Mouse (Mus musculus) C2C12 (cell line): ENCODE measurements at regions not wholly inside any gene's neighbourhood (a gene's known extent, or its start where the extent isn't known, plus 50 kb on each side); places are given as distances from the start of the nearest gene placed in this dataset.

Source experiments
- H3K27me3 ChIP-seq: one replicate; pipeline ENCODE4 v1.6.1; 2011; ENCODE audit not compliant: control insufficient read depth, insufficient read depth, insufficient read length
- H3K36me3 ChIP-seq: one replicate; pipeline ENCODE4 v1.6.1; 2011; ENCODE audit not compliant: control insufficient read depth, insufficient read depth
- H3K4me3 ChIP-seq: one replicate; pipeline ENCODE4 v1.5.1; 2011; ENCODE audit warnings: mild to moderate bottlenecking, control low read depth; ENCODE audit not compliant: poor library complexity, insufficient read depth, severe bottlenecking
- H3K79me2 ChIP-seq: one replicate; pipeline ENCODE4 v1.6.1; 2011; ENCODE audit not compliant: control insufficient read depth, insufficient read depth
- H3K79me3 ChIP-seq: one replicate; pipeline ENCODE4 v1.6.1; 2011; ENCODE audit warnings: low read depth, control low read depth
- H3ac ChIP-seq: one replicate; pipeline ENCODE3; 2011; ENCODE audit warnings: low read depth; ENCODE audit not compliant: control insufficient read depth, insufficient read length
- CEBPB ChIP-seq: IDR thresholded peaks from one replicate; pipeline ENCODE4 v1.6.1; 2011; ENCODE audit warnings: low read depth, mild to moderate bottlenecking, control low read depth, moderate library complexity
- CTCF ChIP-seq: IDR thresholded peaks from one replicate; pipeline ENCODE4 v1.5.1; 2011; ENCODE audit not compliant: control insufficient read depth, insufficient read depth, insufficient read length
- FOSL1 ChIP-seq: IDR thresholded peaks from one replicate; pipeline ENCODE4 v1.8.0; 2011; ENCODE audit warnings: mild to moderate bottlenecking, low read length; ENCODE audit not compliant: poor library complexity, insufficient read depth, severe bottlenecking
- MAX ChIP-seq: IDR thresholded peaks from one replicate; pipeline ENCODE4 v1.6.1; 2011; ENCODE audit warnings: mild to moderate bottlenecking, control low read depth
- MYOD1 ChIP-seq: IDR thresholded peaks from one replicate; pipeline ENCODE4 v1.6.1; 2011; ENCODE audit warnings: low read depth; ENCODE audit not compliant: control insufficient read depth, insufficient read length
- MYOG ChIP-seq: IDR thresholded peaks from one replicate; pipeline ENCODE4 v1.6.1; 2011; ENCODE audit not compliant: control insufficient read depth, insufficient read length; ENCODE audit errors: extremely low read depth
- USF1 ChIP-seq: IDR thresholded peaks from one replicate; pipeline ENCODE4 v1.6.1; 2011; ENCODE audit warnings: low read depth, mild to moderate bottlenecking, control low read depth, moderate library complexity

DNA sequence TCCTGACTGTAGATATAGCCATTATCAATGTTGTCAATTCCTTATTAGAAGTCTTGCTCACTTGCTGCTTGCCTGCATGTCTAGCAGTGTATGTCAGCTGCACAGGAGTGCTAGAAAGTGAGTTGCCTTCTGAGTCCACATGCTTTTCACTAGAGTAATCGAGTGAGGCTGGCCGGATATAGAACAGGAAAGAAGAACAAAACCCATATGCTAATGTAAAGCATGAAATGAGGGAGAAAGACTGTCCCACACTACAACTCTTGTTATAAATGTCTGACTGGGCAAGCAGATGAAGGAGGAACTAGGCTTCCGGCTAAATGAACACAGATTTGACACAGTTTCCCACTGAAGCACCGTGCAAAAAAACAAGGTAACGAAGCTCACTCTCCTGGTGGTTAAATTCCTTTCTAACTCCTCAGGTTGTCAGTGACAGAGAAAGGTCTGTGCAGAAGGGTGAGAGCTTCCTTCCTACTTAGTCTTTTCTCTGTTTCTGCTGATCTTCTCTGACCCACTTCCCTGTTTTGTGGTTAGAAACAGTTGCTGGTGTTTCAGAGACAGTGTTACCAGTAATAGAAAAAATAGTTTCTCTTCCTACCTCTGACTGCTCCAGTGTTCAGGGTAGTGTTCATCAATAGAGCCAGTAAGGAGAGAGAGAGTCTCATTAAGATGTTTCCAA, 399.0 kb downstream of the Atp23 start:
- no peak overlapping the region for H3ac ChIP-seq
- no peaks in the 10 kb centered on the region for H3K36me3 ChIP-seq
- H3K79me3 ChIP-seq, result no peaks in the 10 kb centered on the region
- no peak overlapping the region for H3K4me3 ChIP-seq
- TF ChIP-seq CTCF (no peak), MYOD1 (no peak), CEBPB (no peak), MYOG (no peak), USF1 (no peak), FOSL1 (no peak), MAX (no peak)
- no peaks in the 10 kb centered on the region for H3K79me2 ChIP-seq
- no peaks in the 10 kb centered on the region for H3K27me3 ChIP-seq

GRCm38 (mm10) chr10:126498726-126499125, 402.4 kb downstream of the Atp23 start:
- Histone ChIP-seq H3K36me3 (no peaks in the 10 kb centered on the region), H3K27me3 (no peaks in the 10 kb centered on the region), H3K79me2 (no peaks in the 10 kb centered on the region), H3ac (no peak overlapping the region), H3K4me3 (no peak overlapping the region), H3K79me3 (no peaks in the 10 kb centered on the region)
- TF ChIP-seq MAX, result no peak
- no peak for TF ChIP-seq CEBPB
- no peak for TF ChIP-seq FOSL1
- TF ChIP-seq USF1, result no peak
- no peak for TF ChIP-seq MYOD1
- TF ChIP-seq CTCF, result no peak
- TF ChIP-seq MYOG, result no peak

DNA sequence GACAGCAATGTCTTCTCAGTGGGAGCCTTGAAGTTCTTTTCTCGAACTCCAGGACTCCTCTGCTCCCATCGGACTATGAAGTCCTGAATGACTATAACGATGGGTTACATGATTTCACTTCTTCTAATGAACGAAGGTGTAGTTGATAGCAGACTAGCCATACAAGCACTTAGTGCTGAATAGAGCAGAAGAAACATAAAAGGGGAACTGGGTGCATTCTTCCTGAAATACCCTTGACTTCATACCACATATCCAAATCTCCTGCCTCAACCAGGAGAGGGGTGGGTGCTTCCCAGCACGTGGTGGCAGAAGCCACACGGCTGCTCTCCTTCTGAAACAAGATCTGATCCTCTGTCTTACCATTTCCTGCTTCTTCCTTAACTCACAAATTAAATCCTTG, 407.4 kb downstream of the Atp23 start:
- no peaks in the 10 kb centered on the region for H3K36me3 ChIP-seq
- no peaks in the 10 kb centered on the region for H3K79me2 ChIP-seq
- H3K4me3 ChIP-seq, result no peak overlapping the region
- H3K79me3 ChIP-seq, result no peaks in the 10 kb centered on the region
- TF ChIP-seq FOSL1, result no peak
- H3K27me3 ChIP-seq, result no peaks in the 10 kb centered on the region
- H3ac ChIP-seq, result no peak overlapping the region

DNA sequence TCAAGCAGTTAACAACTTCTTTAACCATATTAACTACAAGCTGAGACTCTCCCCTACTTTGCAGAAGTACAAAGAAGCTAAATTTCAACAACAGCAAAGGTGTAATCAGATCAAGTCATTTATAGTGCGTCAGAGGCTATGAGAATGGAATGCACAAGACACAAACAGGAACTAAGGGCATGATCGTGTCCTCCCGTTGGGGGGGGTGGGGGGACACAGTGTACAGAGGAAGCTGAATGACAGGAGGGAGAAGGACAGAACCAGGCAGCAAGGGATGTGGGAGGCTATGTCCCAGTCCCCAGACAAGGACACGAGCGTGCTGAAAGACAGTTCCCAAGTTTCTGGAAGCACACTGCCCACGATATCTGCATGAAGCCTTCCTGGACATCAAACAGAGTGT, 408.9 kb downstream of the Atp23 start:
- TF ChIP-seq MAX, result no peak
- TF ChIP-seq USF1, result no peak
- no peak for TF ChIP-seq FOSL1
- TF ChIP-seq MYOG, result no peak
- no peak for TF ChIP-seq CEBPB
- no peak for TF ChIP-seq MYOD1
- TF ChIP-seq CTCF, result no peak

DNA sequence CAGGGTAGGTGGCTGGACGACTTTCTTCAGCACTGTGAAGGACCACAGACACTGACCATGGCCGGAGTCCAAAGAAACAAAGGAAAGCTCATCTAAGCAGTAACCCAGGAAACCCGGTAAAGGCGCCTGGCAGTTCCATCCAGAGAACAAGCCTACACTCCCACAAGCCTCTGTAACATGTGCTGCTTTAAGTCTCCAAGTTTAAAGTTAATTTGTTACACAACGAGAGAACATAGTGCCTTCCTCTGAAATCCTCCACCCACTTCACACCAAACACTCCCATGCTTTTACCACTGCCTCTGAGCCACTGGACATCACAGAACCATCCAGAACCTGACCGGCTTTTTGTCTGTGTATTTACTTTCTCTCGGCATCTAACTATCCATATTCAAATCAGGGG, 416.0 kb downstream of the Atp23 start:
- Histone ChIP-seq H3K79me2 (no peaks in the 10 kb centered on the region), H3K36me3 (no peaks in the 10 kb centered on the region)
- TF ChIP-seq CTCF, result no peak
- no peak for TF ChIP-seq MYOG
- TF ChIP-seq MYOD1, result no peak
- no peak for TF ChIP-seq FOSL1
- no peak for TF ChIP-seq CEBPB
- TF ChIP-seq MAX, result no peak
- no peak for TF ChIP-seq USF1

More for the DNA sequence above, 408.9 kb downstream of the Atp23 start:
- no peaks in the 10 kb centered on the region for H3K36me3 ChIP-seq
- H3K27me3 ChIP-seq, result no peaks in the 10 kb centered on the region
- no peak overlapping the region for H3K4me3 ChIP-seq
- no peaks in the 10 kb centered on the region for H3K79me2 ChIP-seq
- H3ac ChIP-seq, result no peak overlapping the region
- H3K79me3 ChIP-seq, result no peaks in the 10 kb centered on the region

GRCm38 (mm10) chr10:126483479-126483878, 417.7 kb downstream of the Atp23 start:
- no peaks in the 10 kb centered on the region for H3K79me2 ChIP-seq
- H3K36me3 ChIP-seq, result no peaks in the 10 kb centered on the region
- no peaks in the 10 kb centered on the region for H3K27me3 ChIP-seq
- no peak overlapping the region for H3ac ChIP-seq
- H3K4me3 ChIP-seq, result no peak overlapping the region
- TF ChIP-seq FOSL1 (no peak), MYOG (no peak), CEBPB (no peak), MAX (no peak), USF1 (no peak), CTCF (no peak), MYOD1 (no peak)
- H3K79me3 ChIP-seq, result no peaks in the 10 kb centered on the region

More for the DNA sequence above, 416.0 kb downstream of the Atp23 start:
- Histone ChIP-seq H3K4me3 (no peak overlapping the region), H3ac (no peak overlapping the region), H3K27me3 (no peaks in the 10 kb centered on the region), H3K79me3 (no peaks in the 10 kb centered on the region)
